Mouse (Mus musculus) stomach, postnatal 0 days (tissue): Measurements from ENCODE around the gene Hexim2. TPM values are rescaled to one million over a fixed set of nuclear protein-coding genes. Genes with fewer than 3 reads are reported as not detected.

Source experiments
- ATAC-seq: fragments of 200-750 bp; cut with Nextera tagmentation; 2 replicates; pipeline ENCODE4 v1.8.0; 2017; ENCODE audit not compliant: low FRiP score, low TSS enrichment
- DNase-seq: peaks from one replicate; pipeline ENCODE4 v3.0.0-alpha.2; 2016; ENCODE audit warnings: low spot score
- H3K27ac ChIP-seq: fragments of 300-500 bp; sonication (generic); replicated peaks from 2 replicates; pipeline ENCODE4 v1.5.1; 2014; ENCODE audit warnings: mild to moderate bottlenecking, control low read depth
- H3K27me3 ChIP-seq: fragments of 300-500 bp; sonication (generic); 2 replicates; pipeline ENCODE4 v1.6.1; 2014; ENCODE audit warnings: low read length; ENCODE audit not compliant: control insufficient read depth, insufficient read depth
- H3K36me3 ChIP-seq: fragments of 300-500 bp; sonication (generic); 2 replicates; pipeline ENCODE4 v1.6.1; 2014; ENCODE audit warnings: low read length, mixed read lengths; ENCODE audit not compliant: control insufficient read depth, insufficient read depth
- H3K4me1 ChIP-seq: fragments of 300-500 bp; sonication (generic); replicated peaks from 2 replicates; pipeline ENCODE4 v1.6.1; 2014; ENCODE audit warnings: antibody characterized with exemption; ENCODE audit not compliant: control insufficient read depth, insufficient read depth
- H3K4me2 ChIP-seq: fragments of 300-500 bp; sonication (generic); replicated peaks from 2 replicates; pipeline ENCODE4 v1.6.1; 2014; ENCODE audit warnings: low read depth, mild to moderate bottlenecking, control low read depth, moderate library complexity
- H3K4me3 ChIP-seq: fragments of 300-500 bp; sonication (generic); 2 replicates; pipeline ENCODE4 v1.5.1; 2014; ENCODE audit warnings: low read depth, low read length, control low read depth
- H3K9ac ChIP-seq: fragments of 300-500 bp; sonication (generic); 2 replicates; pipeline ENCODE4 v1.6.1; 2014; ENCODE audit warnings: mild to moderate bottlenecking, low read length, control low read depth, mixed read lengths
- H3K9me3 ChIP-seq: fragments of 300-500 bp; sonication (generic); 2 replicates; pipeline ENCODE4 v1.6.1; 2016; ENCODE audit warnings: low read length; ENCODE audit not compliant: control insufficient read depth
- CTCF ChIP-seq: IDR thresholded peaks from 2 replicates; pipeline ENCODE4 v1.5.1; 2016; ENCODE audit warnings: antibody characterized with exemption, low read depth, mild to moderate bottlenecking, moderate library complexity
- EP300 ChIP-seq: optimal IDR thresholded peaks from 2 replicates; pipeline ENCODE3; 2016; ENCODE audit warnings: antibody characterized with exemption
- WGBS: fragments of 180-500 bp; shearing (Covaris S2); extraction: QIAGEN DNeasy Blood & Tissue Kit; methylation state at CpG from one replicate; pipeline ENCODE4 v1.1.7; 2014; 5-methylcytosine and 5-hydroxymethylcytosine counted together
- polyA plus RNA-seq: library from polyadenylated mRNA; unstranded; fragments of >200 nt; fragmentation: Nextera tagmentation; extraction: Ambion mirVana; gene quantifications from 2 replicates; pipeline ENCODE4 v1.2.1, GENCODE M21; 2015

Hexim2 gene
- polyA plus RNA-seq, 1 experiment from 2014 or later: 3.7 TPM

GRCm38 (mm10) chr11:103106386-103106785 lies 25.8 kb upstream of the Hexim2 start:
- 63% methylated on average over 4 of the region's 4 CpGs for WGBS

GRCm38 (mm10) chr11:103111301-103111700 lies 20.9 kb upstream of the Hexim2 start:
- H3K4me1 ChIP-seq: peaks cover 18% of the 10 kb centered on the region
- no peaks in the 10 kb centered on the region for H3K27me3 ChIP-seq
- 34% methylated on average over 10 of the region's 10 CpGs for WGBS
- peak overlapping the region; percentile 91 for H3K27ac ChIP-seq
- DNase-seq (peak; percentile 20), ATAC-seq (no peak)
- H3K4me3 ChIP-seq: peak overlapping the region; percentile 36
- no peaks in the 10 kb centered on the region for H3K9me3 ChIP-seq
- peak overlapping the region; percentile 69 for H3K9ac ChIP-seq
- H3K4me2 ChIP-seq: peak overlapping the region; percentile 70
- TF ChIP-seq CTCF (no peak), EP300 (no peak)
- H3K36me3 ChIP-seq: peaks cover 4% of the 10 kb centered on the region; the same call in 1 of the 2 replicates

More at GRCm38 (mm10) chr11:103106386-103106785, 25.8 kb upstream of the Hexim2 start:
- Histone ChIP-seq H3K4me2 (no peak overlapping the region), H3K9me3 (no peaks in the 10 kb centered on the region), H3K27ac (no peak overlapping the region), H3K4me1 (peaks cover 5% of the 10 kb centered on the region), H3K4me3 (no peak overlapping the region), H3K36me3 (peaks cover 4% of the 10 kb centered on the region), H3K27me3 (no peaks in the 10 kb centered on the region), H3K9ac (no peak overlapping the region)
- DNase-seq: no peak
- no peak for TF ChIP-seq CTCF
- TF ChIP-seq EP300: no peak
- no peak for ATAC-seq

DNA sequence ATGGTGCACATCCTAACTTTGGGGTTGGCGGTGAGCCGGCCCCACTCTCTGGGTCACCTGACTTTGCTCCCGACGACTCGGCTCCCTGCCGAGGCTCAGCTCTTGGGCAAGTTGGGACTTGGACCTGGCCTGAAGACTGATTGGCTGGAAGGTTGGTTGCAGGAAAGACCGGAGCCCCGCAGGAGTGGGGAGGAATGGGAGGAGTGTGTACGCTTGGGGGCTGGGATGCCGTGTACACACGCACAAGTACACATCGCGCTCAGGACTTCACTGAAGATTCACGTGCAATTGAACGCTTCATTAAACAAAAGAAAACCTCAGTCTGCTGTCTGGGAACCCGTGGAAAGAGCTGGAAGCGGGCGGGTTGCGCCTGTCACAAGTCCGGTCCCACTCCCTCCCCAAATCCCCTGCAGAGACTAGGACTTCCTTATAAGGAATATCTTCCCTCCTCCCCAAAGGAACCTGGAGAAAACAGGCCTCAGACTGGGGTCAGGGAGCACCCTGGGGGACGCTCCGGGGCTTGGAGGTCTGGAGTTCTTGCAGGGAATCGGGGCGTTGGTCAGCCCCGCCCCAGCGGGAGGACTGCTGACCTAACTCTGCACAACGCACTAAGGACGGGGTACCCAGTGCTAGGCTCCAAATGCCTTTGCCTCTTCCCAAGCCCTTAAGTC lies 20.2 kb upstream of the Hexim2 start:
- Histone ChIP-seq H3K9ac (peak overlapping the region; percentile 69), H3K4me2 (peak overlapping the region; percentile 70), H3K4me3 (peak overlapping the region; percentile 36), H3K36me3 (no peaks in the 10 kb centered on the region), H3K27me3 (no peaks in the 10 kb centered on the region), H3K4me1 (peaks cover 18% of the 10 kb centered on the region), H3K27ac (peak overlapping the region; percentile 91), H3K9me3 (no peaks in the 10 kb centered on the region)
- TF ChIP-seq EP300 (peak; percentile 47), CTCF (no peak)
- 2% methylated on average over 28 of the region's 28 CpGs for WGBS
- DNase-seq (peak; percentile 69), ATAC-seq (no peak)

DNA sequence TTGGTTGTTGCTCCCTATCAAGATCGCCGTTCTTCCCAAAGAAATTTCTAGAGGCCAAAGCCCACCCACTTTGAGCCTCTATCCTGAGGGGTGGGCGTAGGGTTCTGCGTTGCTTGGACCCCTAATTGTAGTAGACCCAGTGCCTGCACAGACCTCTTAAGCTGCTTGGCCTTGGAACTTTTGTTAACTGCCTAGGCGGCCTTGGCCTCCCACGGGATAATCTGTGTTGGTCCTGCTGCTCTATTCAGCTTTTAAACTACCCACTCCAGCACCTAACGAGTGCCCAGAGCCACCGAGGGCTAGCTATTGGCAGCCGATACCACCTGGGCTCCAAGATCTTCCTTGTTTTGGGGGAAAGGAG lies 19.7 kb upstream of the Hexim2 start:
- H3K9ac ChIP-seq: peak overlapping the region; percentile 69
- WGBS: 25% methylated on average over 9 of the region's 9 CpGs

GRCm38 (mm10) chr11:103113005-103113404 lies 19.2 kb upstream of the Hexim2 start:
- TF ChIP-seq CTCF (no peak), EP300 (no peak)
- H3K4me3 ChIP-seq: no peak overlapping the region
- H3K27me3 ChIP-seq: no peaks in the 10 kb centered on the region
- DNase-seq: peak; percentile 25
- 31% methylated on average over 12 of the region's 12 CpGs for WGBS
- H3K27ac ChIP-seq: peak overlapping the region; percentile 91
- ATAC-seq: no peak
- H3K9me3 ChIP-seq: no peaks in the 10 kb centered on the region
- 0 out of 2 replicates have a peak overlapping the region, but pooled peaks have one; percentile 70 for H3K4me2 ChIP-seq
- peaks cover 18% of the 10 kb centered on the region for H3K4me1 ChIP-seq
- peak overlapping the region; percentile 69; the same call in 1 of the 2 replicates for H3K9ac ChIP-seq
- no peaks in the 10 kb centered on the region for H3K36me3 ChIP-seq

More for the DNA sequence above, 19.7 kb upstream of the Hexim2 start:
- Histone ChIP-seq H3K27me3 (no peaks in the 10 kb centered on the region), H3K9me3 (no peaks in the 10 kb centered on the region), H3K4me3 (peak overlapping the region; percentile 36), H3K4me1 (peaks cover 18% of the 10 kb centered on the region), H3K4me2 (peak overlapping the region; percentile 70), H3K36me3 (no peaks in the 10 kb centered on the region), H3K27ac (peak overlapping the region; percentile 91)
- ATAC-seq (no peak), DNase-seq (no peak)
- TF ChIP-seq EP300 (no peak), CTCF (no peak)

- Histone ChIP-seq H3K9me3 (no peaks in the 10 kb centered on the region), H3K27ac (peak overlapping the region; percentile 91; the same call in 1 of the 2 replicates), H3K9ac (no peak overlapping the region), H3K4me3 (no peak overlapping the region), H3K36me3 (no peaks in the 10 kb centered on the region), H3K4me2 (no peak overlapping the region), H3K4me1 (peaks cover 21% of the 10 kb centered on the region), H3K27me3 (no peaks in the 10 kb centered on the region)
- ATAC-seq: no peak
- no peak for DNase-seq
- TF ChIP-seq CTCF (no peak), EP300 (no peak)
- WGBS: 66% methylated on average over 4 of the region's 4 CpGs
Measured at GRCm38 (mm10) chr11:103113771-103114170, 18.5 kb upstream of the Hexim2 start.
